Mouse (Mus musculus) yolk sac, embryonic 10.5 days (tissue): Measurements from ENCODE around the gene Abhd14a.
A peak's percentile ranks its signal among the peaks of the same experiment; 100 is the strongest.

Source experiments
- DNase-seq: peaks from one replicate; pipeline ENCODE4 v3.0.0-alpha.2; 2017; ENCODE audit warnings: low spot score

The Abhd14a gene

DNA sequence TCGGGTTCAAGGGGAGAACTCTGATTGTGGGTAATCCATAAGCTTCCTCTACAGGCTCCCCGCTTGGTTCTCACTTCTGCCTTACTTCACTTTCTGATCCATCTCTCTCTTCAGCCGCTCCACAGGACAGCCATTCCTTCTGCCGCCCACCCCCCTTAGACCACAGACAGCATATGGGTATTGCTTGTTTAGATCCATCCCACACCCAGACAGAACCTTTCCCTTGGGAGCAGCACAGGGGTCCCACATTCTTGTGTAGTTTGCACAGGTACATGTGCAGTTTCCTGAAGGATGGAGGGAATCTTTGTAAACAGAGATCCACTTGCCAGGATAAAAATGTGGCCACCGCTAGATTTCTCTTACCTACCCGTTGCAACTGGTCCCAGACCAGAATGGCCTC lies 4.9 kb upstream of the Abhd14a start:
- DNase-seq = no peak

DNA sequence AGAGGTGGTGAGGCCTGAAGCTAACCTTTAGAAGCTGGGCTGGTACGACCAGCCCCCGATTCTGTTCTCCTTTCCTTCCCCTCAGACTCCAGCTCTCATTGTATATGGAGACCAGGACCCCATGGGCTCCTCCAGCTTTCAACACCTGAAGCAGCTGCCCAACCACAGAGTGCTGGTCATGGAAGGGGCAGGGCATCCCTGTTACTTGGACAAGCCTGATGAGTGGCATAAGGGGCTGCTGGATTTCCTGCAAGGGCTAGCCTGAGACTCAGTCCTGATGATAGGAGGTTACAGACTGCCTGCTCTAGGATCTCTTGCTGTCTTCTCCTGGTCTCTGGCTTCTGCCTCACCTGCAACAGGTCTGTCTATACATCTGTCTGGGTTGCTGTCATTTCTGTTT lies 4.4 kb upstream of the Abhd14a start:
- no peak for DNase-seq

DNA sequence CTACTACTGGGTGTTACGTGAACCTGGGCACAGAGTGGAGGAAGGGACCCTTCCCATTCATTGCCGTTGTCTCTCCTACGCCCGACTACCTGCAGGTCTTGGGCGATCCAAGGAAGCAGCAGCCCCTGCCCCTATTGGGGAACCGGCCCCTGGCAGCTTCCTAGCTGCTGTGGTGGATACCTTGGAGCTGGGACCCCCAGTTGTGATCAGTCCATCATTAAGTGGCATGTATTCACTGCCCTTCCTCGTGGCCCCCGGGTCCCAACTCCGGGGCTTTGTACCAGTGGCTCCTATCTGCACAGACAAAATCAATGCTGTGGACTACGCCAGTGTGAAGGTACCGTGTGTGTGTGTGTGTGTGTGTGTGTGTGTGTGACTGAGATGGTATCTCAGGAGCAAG lies 3.8 kb upstream of the Abhd14a start:
- DNase-seq = no peak

DNA sequence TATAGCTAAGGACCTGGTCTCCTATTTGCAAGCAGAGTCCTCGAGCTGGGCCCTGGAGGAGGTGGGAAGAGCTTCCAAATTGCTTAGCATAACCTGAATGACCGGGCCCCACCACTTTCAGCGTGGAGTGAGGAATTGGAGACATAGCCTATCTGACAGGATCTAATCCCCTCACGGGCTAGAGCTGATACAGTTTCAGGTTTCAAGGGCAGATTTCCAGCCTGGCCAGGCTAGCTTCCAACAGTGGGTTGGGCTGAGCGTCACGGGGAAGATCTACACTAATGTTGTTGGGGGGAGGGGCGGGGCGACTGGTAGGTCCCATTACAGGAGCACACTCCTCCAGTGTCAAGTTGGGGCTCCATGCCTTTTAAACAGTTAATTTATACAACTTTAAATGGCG lies 3.2 kb upstream of the Abhd14a start:
- no peak for DNase-seq

DNA sequence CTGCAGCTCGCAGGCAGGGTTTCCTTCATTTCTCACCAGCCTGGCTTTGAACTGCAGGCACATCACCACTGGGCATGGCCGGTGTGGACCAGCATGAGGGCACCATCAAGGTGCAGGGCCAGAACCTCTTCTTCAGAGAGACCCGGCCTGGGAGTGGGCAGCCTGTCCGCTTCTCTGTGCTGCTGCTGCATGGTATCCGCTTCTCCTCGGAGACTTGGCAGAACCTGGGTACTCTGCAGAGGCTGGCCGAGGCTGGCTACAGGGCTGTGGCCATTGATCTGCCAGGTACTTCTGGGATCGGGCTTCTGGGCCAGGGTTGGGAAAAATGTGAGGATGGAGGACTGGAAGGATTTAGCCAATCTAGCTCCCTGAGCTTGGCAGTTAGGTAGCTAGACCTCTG lies 2.5 kb upstream of the Abhd14a start:
- no peak for DNase-seq

DNA sequence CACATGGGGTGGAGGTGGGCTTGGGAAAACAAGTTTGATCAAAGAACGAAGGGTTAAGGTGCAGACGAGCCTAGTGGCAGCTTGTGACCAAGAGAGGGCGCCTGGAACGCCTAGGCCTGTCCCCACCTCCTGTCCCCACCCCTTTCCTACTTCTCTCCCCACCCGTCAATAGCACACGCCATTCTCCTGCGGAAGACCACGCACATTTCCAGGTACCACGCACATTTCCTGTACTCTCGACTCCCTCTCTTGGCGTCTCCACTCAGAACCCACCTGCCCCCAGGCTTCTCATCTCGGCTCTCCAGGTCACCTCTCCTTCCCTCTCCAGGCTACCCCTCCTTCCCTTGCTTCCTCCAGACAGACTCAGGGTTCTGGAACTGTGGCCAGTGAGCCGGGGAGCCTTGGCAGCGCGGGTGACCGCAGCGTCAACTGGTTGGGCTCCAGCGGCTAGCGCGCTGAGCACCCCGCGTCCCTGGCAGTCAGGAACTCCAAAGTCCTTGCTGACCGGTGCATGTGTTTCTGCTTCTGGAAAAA lies 1.1 kb upstream of the Abhd14a start:
- peak; percentile 82 for DNase-seq

DNA sequence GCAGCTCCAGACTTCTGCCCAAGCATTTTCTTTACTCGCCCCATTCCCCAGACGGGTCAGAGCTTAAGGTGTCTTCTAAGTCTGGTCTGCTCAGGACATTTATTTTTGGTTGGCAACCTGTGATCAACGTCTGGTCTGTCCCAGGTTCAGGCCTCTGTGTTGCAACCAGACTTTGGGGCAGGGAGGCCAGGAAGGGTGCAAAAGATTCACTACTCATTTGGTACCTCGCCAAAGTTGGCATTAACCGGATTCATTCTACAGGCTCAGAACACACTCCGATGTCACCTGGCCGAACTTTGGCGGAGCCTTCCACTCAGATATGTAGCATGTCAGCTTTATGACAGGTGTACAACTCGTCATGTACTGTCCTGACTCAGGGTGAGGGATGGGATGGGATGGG lies 473 bp upstream of the Abhd14a start:
- DNase-seq = no peak

DNA sequence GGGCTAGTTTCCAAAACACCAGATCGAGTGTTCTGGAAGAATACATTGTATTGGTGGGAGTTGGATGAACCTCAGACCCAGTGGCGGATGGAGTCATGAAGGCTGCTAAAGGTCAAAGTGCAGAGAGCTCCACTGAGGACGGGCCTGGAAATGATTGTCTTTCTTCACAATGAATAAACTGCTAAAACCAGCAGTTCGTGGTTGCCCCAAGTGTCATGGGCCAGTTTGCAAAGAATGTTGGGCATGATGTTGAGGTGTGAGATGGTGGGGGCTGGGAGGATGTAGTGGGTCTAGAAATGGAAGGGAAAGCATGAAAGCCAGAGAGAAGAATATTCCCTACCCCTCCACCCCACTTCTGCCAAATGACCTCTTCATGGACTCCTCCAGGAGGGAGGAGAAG lies 2.6 kb downstream of the Abhd14a start:
- DNase-seq = no peak

DNA sequence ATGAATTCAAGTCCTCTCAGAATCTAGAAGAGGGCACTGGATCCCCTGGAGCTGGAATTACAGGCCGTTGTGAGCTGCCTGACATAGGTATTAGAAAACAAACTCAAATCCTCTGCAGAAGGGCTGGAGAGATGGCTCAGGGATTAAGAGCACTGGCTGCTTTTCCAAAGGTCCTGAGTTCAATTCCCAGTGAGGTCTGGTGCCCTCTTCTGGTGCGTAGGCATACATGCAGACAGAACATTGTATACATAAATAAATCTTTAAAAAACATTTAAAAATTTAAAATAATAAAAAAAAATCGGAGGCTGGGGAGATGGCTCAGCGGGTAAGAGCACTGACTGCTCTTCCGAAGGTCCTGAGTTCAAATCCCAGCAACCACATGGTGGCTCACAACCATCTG lies 4.8 kb downstream of the Abhd14a start:
- no peak for DNase-seq

DNA sequence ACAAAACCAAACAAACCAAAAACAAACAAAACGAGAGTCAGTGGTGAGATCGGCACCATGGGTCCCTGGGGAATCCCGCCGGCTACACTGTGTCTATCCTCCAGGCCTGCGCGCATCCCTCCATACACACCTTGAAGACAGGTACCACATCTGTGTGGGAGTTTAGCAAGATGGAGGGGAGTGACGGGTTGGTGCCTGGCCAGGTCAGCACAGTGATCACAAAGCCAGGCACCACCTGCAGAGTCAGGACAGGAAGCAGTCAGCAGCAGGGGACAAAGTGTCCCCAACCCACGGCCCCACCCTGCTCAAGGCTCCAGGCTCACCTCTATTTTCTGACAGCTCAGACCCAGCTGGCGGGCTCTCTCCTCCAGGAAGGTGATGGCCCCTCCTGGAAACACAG lies 10.9 kb downstream of the Abhd14a start:
- DNase-seq = no peak

DNA sequence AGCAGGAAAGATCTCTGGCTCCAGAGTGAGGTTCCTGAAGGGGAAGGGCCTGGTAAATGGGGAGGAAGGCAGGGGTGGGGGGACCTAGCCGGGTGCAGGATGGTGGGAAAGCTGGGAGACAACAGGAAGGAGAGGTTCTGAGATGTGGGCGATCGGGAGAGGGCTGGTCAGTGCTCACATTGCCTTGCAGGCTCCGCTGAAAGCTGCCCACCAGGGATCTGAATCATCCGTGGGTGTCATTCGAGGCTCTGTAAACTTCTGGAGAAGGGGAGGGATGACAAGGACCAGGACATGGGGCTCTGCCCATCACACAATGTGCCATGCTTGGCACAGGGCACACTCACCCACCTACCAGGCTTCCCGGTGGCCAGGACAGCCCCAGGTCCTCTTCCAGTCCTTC lies 14.1 kb downstream of the Abhd14a start:
- no peak for DNase-seq

DNA sequence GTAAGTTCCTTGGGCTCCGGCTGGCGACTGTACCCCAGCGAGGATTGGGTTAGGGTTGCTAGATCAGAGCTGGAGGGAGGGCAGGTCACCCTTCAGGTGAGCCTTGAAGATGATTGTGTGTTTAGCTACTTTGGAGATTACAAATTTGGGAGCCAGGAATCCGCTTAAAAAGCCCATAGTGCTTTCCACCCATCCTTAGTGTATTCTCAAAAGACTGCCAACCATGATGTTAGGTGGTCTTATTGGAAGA lies 17.5 kb downstream of the Abhd14a start:
- DNase-seq = no peak

DNA sequence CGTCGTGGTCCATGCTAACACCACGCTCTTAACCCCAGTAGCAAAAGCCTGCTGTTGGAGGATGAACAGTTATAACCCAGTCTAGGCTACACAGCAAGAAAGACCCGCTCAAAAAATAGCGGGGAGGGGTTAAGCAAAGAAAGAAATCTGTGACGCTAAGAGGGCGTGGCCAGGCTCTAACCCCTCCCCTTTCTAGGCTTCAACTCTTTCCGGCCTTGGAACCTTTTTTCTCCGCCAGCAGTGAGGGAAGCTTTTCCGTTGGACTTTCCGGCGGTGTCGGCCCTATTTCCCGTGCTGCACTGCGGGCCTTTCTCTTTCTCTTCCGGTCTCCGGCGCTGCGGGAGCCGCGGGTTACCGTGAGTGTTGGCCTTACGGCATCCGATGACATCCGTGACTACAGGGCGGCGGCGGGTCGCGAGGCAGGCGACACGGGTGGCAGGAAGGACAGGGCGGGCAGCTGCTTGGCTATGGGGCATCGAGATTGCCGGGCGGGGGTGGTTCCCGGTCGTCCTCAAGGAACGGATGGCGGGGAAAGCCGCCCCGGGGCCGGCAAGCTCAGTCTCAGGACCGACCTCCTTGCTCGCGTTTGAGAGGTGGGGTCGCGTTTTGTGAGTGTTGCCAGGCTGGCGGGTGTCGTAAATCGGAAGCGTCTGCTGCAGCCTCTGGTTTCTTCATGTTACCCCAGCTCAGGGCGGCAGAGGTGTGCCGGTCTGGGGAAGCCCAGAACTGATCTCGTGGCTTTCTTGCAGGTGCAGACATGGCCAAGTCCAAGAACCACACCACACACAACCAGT lies 18.1 kb downstream of the Abhd14a start, which contains the start of gene Rpl29:
TSS of gene Rpl29 (plus strand) at position 234 of the 794 bp plus-strand sequence.
- DNase-seq = peak; percentile 95

DNA sequence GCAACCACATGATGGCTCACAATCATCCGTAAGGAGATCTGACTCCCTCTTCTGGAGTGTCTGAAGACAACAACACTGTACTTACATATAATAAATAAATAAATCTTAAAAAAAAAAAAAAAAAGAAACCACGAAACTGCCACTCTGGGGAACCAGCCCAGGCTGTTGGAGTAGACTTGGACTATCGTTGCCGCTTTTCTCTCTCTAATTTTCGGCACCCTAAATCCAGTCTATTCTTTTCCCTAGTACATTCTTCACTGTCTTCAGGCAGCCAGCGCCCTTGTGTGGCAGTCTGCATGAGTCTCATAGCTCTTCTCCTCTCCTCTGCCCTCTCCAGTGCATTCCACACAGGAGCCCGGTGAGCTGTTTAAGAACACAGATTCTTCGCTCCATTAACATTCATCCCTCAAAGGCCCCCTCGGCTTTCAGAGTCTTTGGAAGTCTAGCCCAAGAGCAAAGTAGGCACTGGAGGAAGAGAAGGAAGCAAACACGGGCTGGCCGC lies 18.7 kb downstream of the Abhd14a start:
- DNase-seq = no peak

DNA sequence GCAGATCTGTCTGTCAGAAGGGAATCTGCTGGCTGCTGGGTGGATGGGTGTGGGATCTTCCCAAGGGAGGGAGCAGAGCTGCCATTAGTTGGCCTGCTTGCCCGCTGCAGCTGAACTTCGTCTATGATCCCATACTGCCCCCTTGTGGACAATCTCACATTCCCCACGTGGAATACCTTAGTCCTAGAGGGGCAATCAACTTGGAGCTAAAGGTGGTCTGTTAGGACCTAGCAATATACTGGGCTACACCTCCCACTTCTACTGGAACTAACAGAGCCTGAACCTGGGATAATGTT lies 25.7 kb downstream of the Abhd14a start:
- peak; percentile 79 for DNase-seq

DNA sequence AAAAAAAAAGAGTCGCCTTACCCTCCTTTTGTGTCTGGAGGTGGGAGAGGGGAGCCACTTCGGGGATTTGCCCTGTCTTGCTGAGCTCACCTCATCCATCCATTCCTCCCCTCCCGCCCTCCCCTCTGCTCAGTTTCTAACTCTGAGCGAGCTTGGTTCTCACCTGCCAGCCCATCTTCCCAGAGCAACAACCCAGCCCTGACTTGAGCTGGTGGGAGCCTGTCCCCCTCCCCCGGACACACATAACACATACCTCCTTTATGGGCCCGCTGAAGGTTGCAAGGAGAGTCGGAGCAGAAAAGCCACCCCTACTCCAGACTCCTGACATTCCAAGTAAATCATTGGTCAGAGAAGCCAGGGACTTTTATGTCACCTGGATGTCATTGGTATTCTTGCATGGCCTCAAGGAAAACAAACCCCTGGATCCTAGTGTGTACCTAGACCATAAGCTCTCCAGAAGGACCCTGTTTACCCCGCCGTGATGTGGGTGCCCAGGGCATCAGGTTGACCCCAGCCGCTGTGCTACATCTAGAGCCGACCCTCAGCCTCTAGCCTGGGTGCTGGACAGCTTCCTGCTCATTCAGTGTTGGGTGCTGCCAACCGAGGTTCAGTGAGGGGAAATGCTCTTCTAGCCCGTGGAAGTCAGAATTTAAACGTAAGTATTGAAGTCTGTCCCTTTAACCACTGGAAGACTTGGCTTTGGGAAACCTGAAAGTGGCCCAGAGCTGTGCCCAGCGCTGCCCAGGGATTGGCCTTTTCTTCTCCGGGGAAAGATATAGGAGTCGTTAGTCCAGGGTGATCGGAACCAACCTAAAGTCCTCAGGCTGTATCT lies 26.2 kb downstream of the Abhd14a start:
- DNase-seq = no peak

DNA sequence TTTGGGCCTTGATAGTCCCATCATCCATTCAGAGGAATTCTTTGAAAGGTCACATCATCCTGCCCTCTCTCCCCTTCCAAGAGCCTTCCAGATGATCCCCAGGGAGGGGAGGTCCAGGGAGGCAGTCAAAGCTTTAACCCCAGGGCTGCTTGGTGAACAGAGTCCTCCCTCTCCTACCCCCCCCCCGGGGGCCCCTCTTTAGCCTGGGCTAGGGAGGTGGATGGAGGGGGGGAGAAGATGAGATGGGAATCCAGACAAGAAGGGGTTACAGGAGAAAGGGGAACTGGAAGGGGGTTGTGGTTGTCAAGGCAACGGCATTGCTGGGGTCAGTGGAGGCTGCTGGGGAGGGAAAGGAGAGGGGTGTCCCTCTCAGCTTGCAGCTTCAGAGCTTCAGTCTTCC lies 26.9 kb downstream of the Abhd14a start:
- DNase-seq = no peak

DNA sequence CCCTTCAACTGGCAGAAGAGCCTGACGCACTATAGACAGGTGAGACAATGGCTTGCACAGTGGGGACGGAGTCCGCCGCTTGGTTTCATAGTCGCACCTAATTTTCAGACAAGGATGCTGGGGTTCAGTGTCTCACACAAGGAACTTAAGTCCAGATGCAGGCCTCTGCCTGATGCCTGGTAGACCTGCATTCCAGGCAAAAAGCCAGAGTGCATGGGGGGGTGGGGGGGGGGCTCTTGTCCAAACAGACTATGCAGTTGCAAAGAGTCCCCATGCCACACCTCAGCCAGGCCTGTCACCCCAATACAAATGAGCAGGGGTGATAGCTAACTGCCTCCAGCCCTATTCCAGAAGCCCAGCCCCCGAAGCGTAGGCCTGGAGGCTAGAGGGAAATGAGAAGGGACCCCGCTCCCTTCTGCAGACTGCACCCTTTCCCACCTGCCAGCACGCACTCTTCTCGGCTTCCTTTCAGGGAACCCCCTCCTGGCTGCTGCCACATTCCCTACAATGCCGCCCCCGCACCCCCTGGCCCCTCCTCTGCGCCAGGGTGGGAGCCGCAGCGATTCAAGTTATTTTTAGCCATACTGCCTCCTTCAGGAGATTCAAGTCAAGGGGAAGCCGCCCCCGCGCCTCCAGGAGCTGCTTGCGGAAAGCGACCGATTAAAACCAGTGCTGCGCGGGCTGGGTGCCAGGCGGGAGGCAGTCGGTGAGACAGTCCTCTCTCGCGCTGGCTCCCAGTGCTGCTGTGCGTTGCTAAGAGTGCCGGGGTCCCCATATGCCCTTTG lies 29.4 kb downstream of the Abhd14a start:
- no peak for DNase-seq

DNA sequence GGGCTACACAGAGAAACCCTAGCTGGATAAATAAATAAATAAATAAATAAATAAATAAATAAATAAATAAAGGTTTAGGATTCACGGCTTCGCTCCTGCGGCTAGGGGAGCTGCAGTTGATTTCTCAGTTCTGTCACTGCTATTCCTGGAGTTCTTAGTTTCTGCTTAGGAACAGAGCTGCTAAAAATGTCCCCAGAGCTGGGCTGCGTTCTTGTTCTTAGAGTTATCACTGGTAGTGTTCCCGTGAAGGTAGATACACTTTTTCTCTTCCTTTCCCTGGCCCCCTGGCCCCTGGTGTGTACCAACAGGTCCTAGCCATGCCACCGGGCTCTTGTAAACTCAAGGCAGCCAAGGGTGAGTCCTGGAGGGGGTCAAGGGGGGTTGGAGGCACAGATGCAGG lies 30.7 kb downstream of the Abhd14a start:
- DNase-seq = no peak

DNA sequence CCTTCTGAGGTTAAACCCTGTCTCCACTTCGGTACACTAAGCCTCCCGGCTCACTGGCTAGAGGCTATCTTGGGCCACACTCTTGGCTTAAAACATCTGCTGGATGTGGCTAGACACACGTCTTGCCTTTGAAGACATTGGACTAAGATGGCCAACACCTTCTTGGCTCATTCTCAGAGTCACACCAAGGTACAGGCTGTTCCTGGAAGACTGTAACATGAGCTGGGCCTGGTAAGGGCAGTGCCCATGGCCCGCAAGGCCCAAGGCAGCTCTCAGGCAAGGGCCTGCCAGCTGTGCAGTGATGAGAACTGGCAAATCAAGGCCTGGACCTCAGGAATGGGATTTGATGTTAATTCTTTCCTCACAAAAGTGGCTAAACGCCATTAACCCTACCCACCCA lies 33.9 kb downstream of the Abhd14a start:
- DNase-seq = no peak

DNA sequence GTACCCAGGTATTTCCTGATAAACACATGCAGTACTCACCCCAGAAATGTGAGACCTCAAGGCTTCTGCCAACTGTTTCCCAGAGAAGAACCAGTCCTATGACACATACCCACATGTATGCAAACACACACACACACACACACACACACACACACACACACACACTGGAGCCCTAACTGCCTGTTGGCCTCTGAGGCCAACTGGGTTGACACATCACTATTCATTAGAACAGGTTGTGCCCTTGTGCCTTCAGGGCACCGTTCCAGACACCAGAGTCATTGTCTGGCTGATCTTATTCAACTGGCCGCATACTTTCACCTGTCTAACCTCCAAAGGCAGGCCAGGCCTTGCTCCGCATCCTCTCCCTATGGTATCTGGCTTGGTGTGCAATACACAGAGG lies 35.3 kb downstream of the Abhd14a start:
- DNase-seq = no peak

DNA sequence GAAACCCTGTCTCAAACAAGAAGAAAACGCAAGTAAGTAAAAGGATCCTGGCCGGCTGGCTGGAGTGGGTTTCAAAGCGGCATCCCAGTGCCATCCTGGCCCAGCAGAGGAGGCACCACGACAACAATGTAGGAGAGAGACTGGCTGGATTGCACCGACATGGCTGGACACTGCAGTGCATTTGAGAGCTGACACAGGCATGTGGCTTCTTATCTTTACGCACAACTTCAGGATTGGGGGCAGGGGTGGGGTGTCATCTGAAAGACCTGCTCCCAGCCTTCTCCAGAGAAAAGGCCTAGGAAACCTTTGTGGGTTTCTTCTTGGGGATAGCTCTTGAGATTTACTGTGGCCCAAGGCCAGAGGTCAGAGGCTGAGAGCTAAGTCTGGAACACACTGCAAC lies 35.7 kb downstream of the Abhd14a start:
- DNase-seq = no peak

DNA sequence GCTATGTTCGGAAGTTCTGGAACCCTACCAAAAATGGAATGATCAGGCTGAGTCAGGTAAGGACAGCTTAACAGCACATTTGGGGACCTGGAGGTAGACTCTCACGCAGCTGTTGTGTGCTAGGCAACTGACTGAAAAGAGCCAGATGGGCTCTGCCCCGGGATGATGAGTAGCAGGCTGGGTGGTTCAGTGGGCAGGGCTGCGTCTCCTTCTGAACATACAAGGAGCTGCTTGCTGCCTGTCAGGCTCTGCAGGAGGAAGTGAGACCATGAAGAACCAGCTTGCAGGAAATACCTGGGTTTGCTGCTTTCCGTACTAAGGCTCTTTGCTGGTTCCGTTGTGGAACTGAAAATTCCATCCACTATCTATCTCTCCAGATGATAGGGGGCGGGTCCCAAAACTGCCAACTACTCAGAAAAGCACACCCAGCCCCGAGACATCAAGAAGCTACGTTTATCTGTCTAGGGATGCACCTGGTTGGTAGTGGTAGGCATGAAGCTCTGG lies 36.3 kb downstream of the Abhd14a start:
- no peak for DNase-seq
